Mouse (Mus musculus) forebrain, embryonic 11.5 days (tissue): ENCODE measurements around the gene Gm13889. TPM values are rescaled to one million over a fixed set of nuclear protein-coding genes. Genes with fewer than 3 reads are reported as not detected.
A peak's percentile ranks its signal among the peaks of the same experiment; 100 is the strongest.

Experiments used
- ATAC-seq: fragments of 200-750 bp; cut with Nextera tagmentation; replicated peaks from 2 replicates; pipeline ENCODE4 v1.8.0; 2017; ENCODE audit warnings: moderate TSS enrichment; ENCODE audit not compliant: low FRiP score
- DNase-seq: peaks from one replicate; pipeline ENCODE4 v3.0.0-alpha.2; 2017; ENCODE audit warnings: low spot score
- H3K27ac ChIP-seq: fragments of 300-500 bp; sonication (generic); 2 replicates; pipeline ENCODE4 v1.5.1; 2014; ENCODE audit warnings: low read depth, low read length
- H3K27me3 ChIP-seq: fragments of 300-500 bp; sonication (generic); 2 replicates; pipeline ENCODE4 v1.6.1; 2014; ENCODE audit warnings: mild to moderate bottlenecking, low read length, mixed read lengths; ENCODE audit not compliant: control insufficient read depth, insufficient read depth
- H3K36me3 ChIP-seq: fragments of 300-500 bp; sonication (generic); 2 replicates; pipeline ENCODE4 v1.6.1; 2014; ENCODE audit warnings: mild to moderate bottlenecking, low read length, moderate library complexity, mixed read lengths; ENCODE audit not compliant: control insufficient read depth, insufficient read depth
- H3K4me1 ChIP-seq: fragments of 300-500 bp; sonication (generic); replicated peaks from 2 replicates; pipeline ENCODE4 v1.6.1; 2014; ENCODE audit warnings: low read length, mixed read lengths; ENCODE audit not compliant: control insufficient read depth, insufficient read depth
- H3K4me2 ChIP-seq: fragments of 300-500 bp; sonication (generic); 2 replicates; pipeline ENCODE4 v1.6.1; 2014; ENCODE audit warnings: low read depth, mild to moderate bottlenecking, low read length, moderate library complexity, mixed read lengths; ENCODE audit not compliant: severe bottlenecking
- H3K4me3 ChIP-seq: fragments of 300-500 bp; sonication (generic); 2 replicates; pipeline ENCODE4 v1.5.1; 2014; ENCODE audit warnings: low read depth, low read length
- H3K9ac ChIP-seq: fragments of 300-500 bp; sonication (generic); 2 replicates; pipeline ENCODE4 v1.6.1; 2014; ENCODE audit warnings: low read length
- H3K9me3 ChIP-seq: fragments of 300-500 bp; sonication (generic); 2 replicates; pipeline ENCODE4 v1.6.1; 2016; ENCODE audit warnings: low read length, mixed read lengths; ENCODE audit not compliant: control insufficient read depth
- WGBS: fragments of 180-500 bp; shearing (Covaris S2); extraction: QIAGEN DNeasy Blood & Tissue Kit; methylation state at CpG from one replicate; pipeline ENCODE4 v1.1.7; 2014; 5-methylcytosine and 5-hydroxymethylcytosine counted together
- polyA plus RNA-seq: library from polyadenylated mRNA; unstranded; fragments of >200 nt; fragmentation: Nextera tagmentation; extraction: Ambion mirVana; gene quantifications from 2 replicates; pipeline ENCODE4 v1.2.1, GENCODE M21; 2014

The Gm13889 gene
- polyA plus RNA-seq, result 8.5 and 11.2 TPM in 2 replicates

DNA sequence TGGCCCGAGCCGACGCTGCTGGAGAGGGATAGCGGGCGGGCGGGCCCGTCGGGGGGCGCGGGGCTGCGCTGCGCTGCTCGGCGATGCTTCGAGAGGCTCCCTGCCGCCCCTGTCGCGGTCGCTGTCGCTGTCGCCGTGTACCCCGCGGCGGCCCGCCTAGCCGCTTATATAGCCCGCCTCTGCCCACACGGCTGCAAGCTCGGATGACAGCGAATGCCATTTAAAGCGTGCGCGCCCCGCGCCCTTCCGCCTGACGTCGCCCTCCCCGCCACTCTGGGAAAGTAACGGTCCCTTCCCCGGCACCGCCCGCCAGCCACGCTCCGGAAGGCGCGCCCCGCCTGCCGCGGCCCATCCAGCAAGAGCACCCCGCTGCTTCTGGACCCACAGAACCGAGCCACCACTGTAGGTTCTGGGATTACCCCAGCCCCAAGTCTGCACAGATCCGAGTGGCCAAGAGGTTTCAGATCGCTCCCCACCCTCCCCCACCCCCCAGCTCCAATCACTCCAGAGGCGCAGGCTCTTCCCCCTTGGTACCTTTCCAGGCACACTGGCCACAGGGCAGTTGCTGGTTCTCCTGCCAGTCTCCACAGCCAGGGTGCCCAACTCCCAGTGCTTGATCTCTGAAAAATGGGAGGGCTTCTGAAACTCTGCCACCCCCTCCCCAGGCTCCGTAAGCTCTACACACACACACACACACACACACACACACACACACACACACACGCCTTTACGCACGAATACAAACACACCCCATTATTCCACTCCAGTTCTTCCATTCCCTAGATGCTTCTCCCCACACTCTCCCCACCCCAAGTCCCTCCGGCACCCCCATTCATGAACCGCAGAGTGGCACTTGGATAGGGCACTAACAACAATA is at the start of gene Gm13889:
TSS of gene Gm13889 (minus strand) at position 294 of the 877 bp plus-strand sequence.
- H3K4me3 ChIP-seq, result peak within 1 kb of the TSS; percentile 64
- no peaks in the 10 kb centered on the region for H3K36me3 ChIP-seq
- H3K27ac ChIP-seq, result peak within 1 kb of the TSS; percentile 39
- peak within 1 kb of the TSS; percentile 81 for H3K9ac ChIP-seq
- peak within 1 kb of the TSS; percentile 99 for H3K4me2 ChIP-seq
- peaks cover 12% of the 10 kb centered on the region; the same call in 1 of the 2 replicates for H3K4me1 ChIP-seq
- no peaks in the 10 kb centered on the region for H3K9me3 ChIP-seq
- ATAC-seq, result peak; percentile 70
- peaks cover 5% of the 10 kb centered on the region; the same call in 1 of the 2 replicates for H3K27me3 ChIP-seq
- peak; percentile 86 for DNase-seq
- 3% methylated on average over 61 of the region's 62 CpGs for WGBS

DNA sequence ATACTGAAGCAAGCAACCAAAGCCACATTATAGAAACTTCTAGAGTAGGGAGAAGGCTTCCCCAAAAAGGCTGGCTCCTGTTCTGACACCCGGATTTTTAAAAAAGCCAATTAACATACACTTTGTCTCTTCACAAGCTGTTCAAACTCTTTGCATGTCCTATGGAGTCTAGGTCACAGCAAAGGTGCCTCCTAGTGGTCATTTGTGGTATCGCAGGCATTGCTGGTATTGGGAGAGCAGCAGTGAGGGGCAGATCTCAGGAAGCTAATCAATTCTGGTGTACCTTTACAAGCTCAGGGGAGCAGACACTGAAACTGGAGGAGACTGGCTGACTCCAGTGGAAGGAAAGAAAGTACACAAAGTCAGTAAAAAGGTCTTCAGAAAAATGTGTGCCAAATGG is 45.3 kb upstream of the Gm13889 start:
- WGBS, result 4% methylated on average over 2 of the region's 2 CpGs
- peak; percentile 91 for DNase-seq
- H3K4me1 ChIP-seq, result no peaks in the 10 kb centered on the region

DNA sequence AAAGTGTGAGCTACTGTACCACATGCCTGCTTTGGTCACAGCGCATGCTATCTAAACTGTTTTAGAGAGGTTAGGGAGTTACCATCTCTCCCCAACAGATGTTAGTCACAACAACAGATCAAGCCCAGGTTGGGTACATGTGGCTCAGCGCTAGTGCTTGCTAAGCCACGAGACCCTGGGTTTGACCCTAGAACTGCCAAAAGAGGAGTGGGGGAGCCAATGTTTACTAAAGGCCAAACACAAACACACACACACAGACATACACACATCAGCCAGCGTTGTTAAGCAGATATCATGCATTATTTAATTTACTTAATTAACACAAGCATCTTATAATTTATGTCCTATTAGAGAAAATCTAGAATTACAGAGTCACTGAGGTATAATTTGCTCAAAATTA is 44.9 kb upstream of the Gm13889 start:
- Histone ChIP-seq H3K9ac (no peak overlapping the region), H3K27me3 (no peaks in the 10 kb centered on the region), H3K4me1 (no peaks in the 10 kb centered on the region), H3K9me3 (no peaks in the 10 kb centered on the region), H3K27ac (no peak overlapping the region), H3K4me2 (no peak overlapping the region), H3K4me3 (no peak overlapping the region), H3K36me3 (no peaks in the 10 kb centered on the region; the same call in 1 of the 2 replicates)
- ATAC-seq (peak; percentile 33; the same call in 1 of the 2 replicates), DNase-seq (no peak)
- 89% methylated on average over 4 of the region's 4 CpGs for WGBS

More for the DNA sequence above, 45.3 kb upstream of the Gm13889 start:
- no peak overlapping the region for H3K4me2 ChIP-seq
- no peaks in the 10 kb centered on the region for H3K9me3 ChIP-seq
- peak; percentile 70 for ATAC-seq
- H3K9ac ChIP-seq, result no peak overlapping the region
- H3K36me3 ChIP-seq, result no peaks in the 10 kb centered on the region; the same call in 1 of the 2 replicates
- H3K27me3 ChIP-seq, result no peaks in the 10 kb centered on the region
- H3K27ac ChIP-seq, result no peak overlapping the region
- H3K4me3 ChIP-seq, result no peak overlapping the region

DNA sequence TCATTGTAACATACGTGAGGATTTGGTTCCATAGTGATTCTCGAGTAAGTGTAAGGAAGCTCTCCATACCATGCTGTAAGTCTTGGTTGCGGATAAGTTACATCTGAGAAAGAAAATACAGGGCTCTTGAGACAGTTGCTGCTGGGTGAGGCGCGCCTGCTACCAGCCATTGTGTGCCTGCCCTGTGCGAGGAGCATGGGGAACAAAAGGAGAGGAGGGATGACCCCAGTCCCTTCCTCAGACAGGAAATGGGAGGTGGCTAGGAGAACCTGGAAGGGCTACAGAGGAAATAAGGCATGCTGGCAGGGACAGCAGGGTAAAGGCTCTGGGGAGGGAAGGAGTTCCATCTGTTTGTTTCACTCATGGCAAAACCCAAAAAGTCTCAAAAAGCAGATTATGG is 44.4 kb upstream of the Gm13889 start:
- H3K27ac ChIP-seq, result no peak overlapping the region

DNA sequence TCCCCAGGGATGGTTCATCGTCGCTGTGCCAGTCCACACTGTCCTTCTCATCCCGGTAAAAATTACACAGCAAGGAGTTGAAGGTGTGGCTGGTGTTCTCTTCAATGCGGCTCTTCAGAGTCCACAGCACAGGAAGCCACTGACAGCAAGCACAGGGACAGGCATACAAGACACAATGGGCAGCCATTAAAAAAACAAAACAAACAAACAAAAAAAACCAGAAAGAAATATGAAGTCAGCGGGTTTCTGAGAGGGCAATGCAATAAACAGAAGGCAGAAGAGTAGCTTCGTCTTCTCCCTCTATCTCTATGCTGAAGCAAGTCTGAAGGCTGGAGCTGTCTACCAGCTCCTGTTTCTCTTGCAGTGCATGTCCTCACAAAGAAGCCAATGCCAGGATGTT is 39.3 kb upstream of the Gm13889 start, which contains the start of gene Gm27027:
TSS of gene Gm27027 (minus strand) at position 101 of the 400 bp plus-strand sequence.
- 93% methylated on average over 6 of the region's 6 CpGs for WGBS
- no peaks in the 10 kb centered on the region for H3K9me3 ChIP-seq
- ATAC-seq (no peak), DNase-seq (no peak)
- no peaks in the 10 kb centered on the region for H3K27me3 ChIP-seq
- peaks cover 3% of the 10 kb centered on the region; the same call in 1 of the 2 replicates for H3K36me3 ChIP-seq
- H3K9ac ChIP-seq, result no peak within 1 kb of the TSS
- peaks cover 6% of the 10 kb centered on the region; the same call in 1 of the 2 replicates for H3K4me1 ChIP-seq
- H3K4me2 ChIP-seq, result no peak within 1 kb of the TSS
- no peak within 1 kb of the TSS for H3K27ac ChIP-seq
- no peak within 1 kb of the TSS for H3K4me3 ChIP-seq

More for the DNA sequence above, 44.4 kb upstream of the Gm13889 start:
- Histone ChIP-seq H3K36me3 (no peaks in the 10 kb centered on the region; the same call in 1 of the 2 replicates), H3K4me3 (no peak overlapping the region), H3K4me2 (no peak overlapping the region), H3K4me1 (no peaks in the 10 kb centered on the region), H3K9me3 (no peaks in the 10 kb centered on the region), H3K27me3 (no peaks in the 10 kb centered on the region), H3K9ac (no peak overlapping the region)
- no peak for DNase-seq
- 88% methylated on average over 6 of the region's 6 CpGs for WGBS
- no peak for ATAC-seq

DNA sequence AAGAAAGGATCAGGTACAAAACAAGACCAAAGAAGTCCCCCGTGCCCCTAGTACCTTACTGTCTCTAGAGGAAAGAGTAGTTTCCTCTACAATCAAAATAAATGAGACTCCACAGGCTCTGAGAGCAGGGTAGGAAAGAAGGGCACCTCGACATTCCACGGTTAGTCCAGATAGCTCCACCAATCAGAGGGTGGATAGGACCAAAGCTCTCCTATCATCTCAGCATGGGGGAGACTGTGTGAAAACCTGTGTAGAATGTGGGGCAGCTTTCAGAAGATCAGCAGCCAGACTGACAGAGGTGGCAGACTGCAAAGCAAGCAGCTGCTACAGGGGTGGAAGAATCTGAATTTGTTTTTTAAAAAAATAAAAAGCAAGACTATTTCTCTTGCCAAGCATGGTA is 35.8 kb upstream of the Gm13889 start:
- Histone ChIP-seq H3K9ac (no peak overlapping the region), H3K36me3 (peaks cover 3% of the 10 kb centered on the region; the same call in 1 of the 2 replicates), H3K9me3 (no peaks in the 10 kb centered on the region), H3K4me2 (no peak overlapping the region), H3K4me1 (peaks cover 6% of the 10 kb centered on the region; the same call in 1 of the 2 replicates), H3K27me3 (no peaks in the 10 kb centered on the region), H3K4me3 (no peak overlapping the region), H3K27ac (peak overlapping the region; percentile 6; the same call in 1 of the 2 replicates)
- 67% methylated on average over 3 of the region's 3 CpGs for WGBS
- DNase-seq, result no peak
- no peak for ATAC-seq

DNA sequence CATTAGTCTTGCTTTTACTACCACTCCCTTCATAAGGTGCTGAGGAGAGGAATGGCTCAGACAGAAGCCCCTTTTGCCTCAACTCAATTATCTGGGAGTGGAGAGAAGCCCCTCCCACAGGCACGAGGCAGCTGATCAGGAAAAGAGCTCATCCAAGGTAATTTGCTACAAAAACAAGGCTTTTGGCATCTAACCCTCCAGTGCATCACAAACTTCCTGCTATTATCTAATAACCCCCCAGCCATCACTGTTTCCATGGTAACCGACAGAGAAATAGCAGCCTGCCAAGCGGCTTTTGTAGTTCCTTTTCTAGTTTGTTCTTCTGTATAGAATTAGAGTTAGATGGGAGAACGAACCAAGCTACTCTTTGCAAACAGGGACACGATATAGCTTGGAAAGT is 35.3 kb upstream of the Gm13889 start:
- H3K4me2 ChIP-seq, result no peak overlapping the region
- no peak overlapping the region for H3K9ac ChIP-seq
- WGBS, result 46% methylated on average over 5 of the region's 5 CpGs
- peak overlapping the region; percentile 6; the same call in 1 of the 2 replicates for H3K27ac ChIP-seq
- H3K4me3 ChIP-seq, result no peak overlapping the region
- H3K27me3 ChIP-seq, result no peaks in the 10 kb centered on the region
- ATAC-seq (0 out of 2 replicates have a peak, but pooled peaks have one; percentile 7), DNase-seq (no peak)
- peaks cover 6% of the 10 kb centered on the region; the same call in 1 of the 2 replicates for H3K4me1 ChIP-seq
- peaks cover 3% of the 10 kb centered on the region; the same call in 1 of the 2 replicates for H3K36me3 ChIP-seq
- H3K9me3 ChIP-seq, result no peaks in the 10 kb centered on the region

DNA sequence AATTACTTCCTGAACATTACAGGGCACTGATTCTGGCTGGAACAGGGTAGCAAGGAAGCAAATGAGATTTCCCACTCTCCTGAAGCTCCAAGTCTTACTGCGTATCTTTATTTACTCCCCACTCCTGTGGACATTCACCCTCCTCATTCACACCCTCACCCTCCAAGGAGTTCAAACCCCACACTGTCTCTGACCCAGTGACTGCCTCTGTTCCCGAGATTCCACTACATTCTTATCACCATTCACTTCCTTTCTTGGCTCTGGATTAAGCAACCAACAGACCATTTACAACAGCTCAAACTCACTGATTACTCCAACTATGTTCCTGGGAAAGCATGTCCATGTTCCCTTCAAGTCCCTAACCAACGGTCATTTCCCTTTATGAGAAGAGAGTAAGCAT is 34.3 kb upstream of the Gm13889 start:
- Histone ChIP-seq H3K4me3 (no peak overlapping the region), H3K36me3 (peaks cover 3% of the 10 kb centered on the region; the same call in 1 of the 2 replicates), H3K4me1 (peaks cover 6% of the 10 kb centered on the region; the same call in 1 of the 2 replicates), H3K9me3 (no peaks in the 10 kb centered on the region), H3K9ac (no peak overlapping the region), H3K27ac (no peak overlapping the region), H3K27me3 (no peaks in the 10 kb centered on the region), H3K4me2 (no peak overlapping the region)
- 90% methylated on average over 3 of the region's 3 CpGs for WGBS
- ATAC-seq (no peak), DNase-seq (no peak)
